Mouse (Mus musculus): ENCODE results near the gene Mip. TPM values are rescaled to one million over a fixed set of nuclear protein-coding genes. Genes with fewer than 3 reads are reported as not detected.

The Mip gene
- polyA plus RNA-seq, 1 experiment = 0.19 TPM

GRCm38 (mm10) chr10:128240131-128240530 is 14.5 kb downstream of the Mip start:
- no peaks in the 10 kb centered on the region for H3K27me3 ChIP-seq (ENCODE audit: control insufficient read depth, insufficient read depth, low read length)
- H3K4me3 ChIP-seq (ENCODE audit: control insufficient read depth, insufficient read depth, low read length) = no peak overlapping the region
- WGBS = 93% methylated on average over 18 of the region's 18 CpGs
- DNase-seq = no peak
- H3K36me3 ChIP-seq (ENCODE audit: control insufficient read depth, insufficient read depth, low read length) = peaks cover 27% of the 10 kb centered on the region; the same call in 1 of the 2 replicates
- H3K27ac ChIP-seq (ENCODE audit: control insufficient read depth, insufficient read depth, low read length) = no peak overlapping the region
- no peaks in the 10 kb centered on the region for H3K4me1 ChIP-seq (replicated peaks; ENCODE audit: control insufficient read depth, insufficient read depth, low read length)
- TF ChIP-seq CTCF (IDR thresholded peaks at IDR 0.05; ENCODE audit: borderline replicate concordance, control insufficient read depth, extremely low read depth, insufficient read depth, low read length, poor library complexity) (no peak), POLR2A (IDR thresholded peaks at IDR 0.05; ENCODE audit: control insufficient read depth, extremely low read depth, insufficient read depth, low read length, poor library complexity) (no peak)

GRCm38 (mm10) chr10:128243252-128243651 is 17.6 kb downstream of the Mip start:
- 94% methylated on average over 8 of the region's 8 CpGs for WGBS
- no peaks in the 10 kb centered on the region for H3K27me3 ChIP-seq (ENCODE audit: control insufficient read depth, insufficient read depth, low read length)
- no peak for DNase-seq
- H3K4me3 ChIP-seq (ENCODE audit: control insufficient read depth, insufficient read depth, low read length) = no peak overlapping the region
- H3K36me3 ChIP-seq (ENCODE audit: control insufficient read depth, insufficient read depth, low read length) = peaks cover 52% of the 10 kb centered on the region
- no peak overlapping the region for H3K27ac ChIP-seq (ENCODE audit: control insufficient read depth, insufficient read depth, low read length)
- TF ChIP-seq POLR2A (IDR thresholded peaks at IDR 0.05; ENCODE audit: control insufficient read depth, extremely low read depth, insufficient read depth, low read length, poor library complexity) (no peak), CTCF (IDR thresholded peaks at IDR 0.05; ENCODE audit: borderline replicate concordance, control insufficient read depth, extremely low read depth, insufficient read depth, low read length, poor library complexity) (no peak)
- no peaks in the 10 kb centered on the region for H3K4me1 ChIP-seq (replicated peaks; ENCODE audit: control insufficient read depth, insufficient read depth, low read length)

GRCm38 (mm10) chr10:128244121-128244520 is 18.5 kb downstream of the Mip start:
- Histone ChIP-seq H3K4me3 (ENCODE audit: control insufficient read depth, insufficient read depth, low read length) (no peak overlapping the region), H3K4me1 (replicated peaks; ENCODE audit: control insufficient read depth, insufficient read depth, low read length) (no peaks in the 10 kb centered on the region), H3K27ac (ENCODE audit: control insufficient read depth, insufficient read depth, low read length) (no peak overlapping the region), H3K36me3 (ENCODE audit: control insufficient read depth, insufficient read depth, low read length) (peaks cover 56% of the 10 kb centered on the region), H3K27me3 (ENCODE audit: control insufficient read depth, insufficient read depth, low read length) (no peaks in the 10 kb centered on the region)
- DNase-seq = no peak
- WGBS = 96% methylated on average over 15 of the region's 15 CpGs
- TF ChIP-seq POLR2A (IDR thresholded peaks at IDR 0.05; ENCODE audit: control insufficient read depth, extremely low read depth, insufficient read depth, low read length, poor library complexity) = no peak
- no peak for TF ChIP-seq CTCF (IDR thresholded peaks at IDR 0.05; ENCODE audit: borderline replicate concordance, control insufficient read depth, extremely low read depth, insufficient read depth, low read length, poor library complexity)

GRCm38 (mm10) chr10:128247020-128247732 is 21.5 kb downstream of the Mip start:
- TF ChIP-seq POLR2A (IDR thresholded peaks at IDR 0.05; ENCODE audit: control insufficient read depth, extremely low read depth, insufficient read depth, low read length, poor library complexity) (no peak), CTCF (IDR thresholded peaks at IDR 0.05; ENCODE audit: borderline replicate concordance, control insufficient read depth, extremely low read depth, insufficient read depth, low read length, poor library complexity) (no peak)
- Histone ChIP-seq H3K4me1 (replicated peaks; ENCODE audit: control insufficient read depth, insufficient read depth, low read length) (no peaks in the 10 kb centered on the region), H3K36me3 (ENCODE audit: control insufficient read depth, insufficient read depth, low read length) (peaks cover 56% of the 10 kb centered on the region), H3K27me3 (ENCODE audit: control insufficient read depth, insufficient read depth, low read length) (no peaks in the 10 kb centered on the region), H3K27ac (ENCODE audit: control insufficient read depth, insufficient read depth, low read length) (no peak overlapping the region), H3K4me3 (ENCODE audit: control insufficient read depth, insufficient read depth, low read length) (no peak overlapping the region)
- no peak for DNase-seq
- WGBS = 94% methylated on average over 17 of the region's 17 CpGs

GRCm38 (mm10) chr10:128250565-128250964 is 24.9 kb downstream of the Mip start:
- WGBS = 98% methylated on average over 13 of the region's 13 CpGs
- no peaks in the 10 kb centered on the region for H3K4me1 ChIP-seq (replicated peaks; ENCODE audit: control insufficient read depth, insufficient read depth, low read length)
- H3K36me3 ChIP-seq (ENCODE audit: control insufficient read depth, insufficient read depth, low read length) = peaks cover 50% of the 10 kb centered on the region
- DNase-seq = no peak
- no peak for TF ChIP-seq CTCF (IDR thresholded peaks at IDR 0.05; ENCODE audit: borderline replicate concordance, control insufficient read depth, extremely low read depth, insufficient read depth, low read length, poor library complexity)
- TF ChIP-seq POLR2A (IDR thresholded peaks at IDR 0.05; ENCODE audit: control insufficient read depth, extremely low read depth, insufficient read depth, low read length, poor library complexity) = no peak
- no peak overlapping the region for H3K27ac ChIP-seq (ENCODE audit: control insufficient read depth, insufficient read depth, low read length)
- no peak overlapping the region for H3K4me3 ChIP-seq (ENCODE audit: control insufficient read depth, insufficient read depth, low read length)
- no peaks in the 10 kb centered on the region for H3K27me3 ChIP-seq (ENCODE audit: control insufficient read depth, insufficient read depth, low read length)

- WGBS = 98% methylated on average over 4 of the region's 4 CpGs
- peaks cover 23% of the 10 kb centered on the region for H3K36me3 ChIP-seq (ENCODE audit: control insufficient read depth, insufficient read depth, low read length)
- TF ChIP-seq CTCF (IDR thresholded peaks at IDR 0.05; ENCODE audit: borderline replicate concordance, control insufficient read depth, extremely low read depth, insufficient read depth, low read length, poor library complexity) (no peak), POLR2A (IDR thresholded peaks at IDR 0.05; ENCODE audit: control insufficient read depth, extremely low read depth, insufficient read depth, low read length, poor library complexity) (no peak)
- H3K27me3 ChIP-seq (ENCODE audit: control insufficient read depth, insufficient read depth, low read length) = no peaks in the 10 kb centered on the region
- H3K4me3 ChIP-seq (ENCODE audit: control insufficient read depth, insufficient read depth, low read length) = no peak within 1 kb of the TSS
- peaks cover under 1% of the 10 kb centered on the region; the same call in 1 of the 2 replicates for H3K4me1 ChIP-seq (replicated peaks; ENCODE audit: control insufficient read depth, insufficient read depth, low read length)
- no peak within 1 kb of the TSS for H3K27ac ChIP-seq (ENCODE audit: control insufficient read depth, insufficient read depth, low read length)
- DNase-seq = no peak
Observed at GRCm38 (mm10) chr10:128253677-128254255, 28.1 kb downstream of the Mip start, which contains the start of gene Apon. Gene Apon, plus strand, starts transcription at chr10:128254096.
